Mouse (Mus musculus): ENCODE results near the gene Bag6.

Gene Bag6

GRCm38 (mm10) chr17:35194844-35195630, 60.1 kb downstream of the Bag6 start:
- no peak for DNase-seq (ENCODE audit: low read depth, low spot score)

GRCm38 (mm10) chr17:35195631-35196320, 60.8 kb downstream of the Bag6 start:
- no peak for DNase-seq (ENCODE audit: low read depth, low spot score)

- DNase-seq (ENCODE audit: low read depth, low spot score), result no peak
Measured at GRCm38 (mm10) chr17:35196321-35196641, 61.3 kb downstream of the Bag6 start.
